Mouse (Mus musculus): ENCODE results near the gene Slx4ip. TPM values are rescaled to one million over a fixed set of nuclear protein-coding genes. Genes with fewer than 3 reads are reported as not detected.

The Slx4ip gene
- total and polyA plus RNA-seq, 2 experiments, result 0.18 to 1.8 TPM

DNA sequence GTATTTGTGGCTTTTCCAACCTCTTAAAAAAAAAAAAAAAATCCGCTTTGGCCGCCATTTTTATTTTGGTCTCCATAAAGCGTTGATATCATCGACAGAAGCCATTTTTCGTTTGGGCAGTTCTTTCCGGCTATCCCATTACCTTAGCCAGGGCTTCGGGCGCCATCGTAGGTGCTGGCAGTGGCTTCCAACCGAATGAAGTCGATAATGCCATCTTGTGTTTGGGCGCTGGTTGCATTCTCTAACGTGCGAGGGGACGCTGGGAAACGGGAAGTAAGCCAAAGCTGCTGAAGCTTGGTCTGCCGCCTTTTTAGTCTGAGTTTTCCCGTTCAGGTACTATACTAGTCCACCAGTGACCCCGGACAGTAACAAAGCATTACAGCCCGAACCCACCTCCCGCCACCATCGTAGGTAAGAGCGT, 943 bp downstream of the Slx4ip start:
- Histone ChIP-seq H3K4me3 (ENCODE audit: insufficient read depth, low read depth, low read length) (peak overlapping the region; percentile 76), H3K27me3 (ENCODE audit: control insufficient read depth, insufficient read depth, low read length) (no peaks in the 10 kb centered on the region), H3K36me3 (ENCODE audit: control insufficient read depth, insufficient read depth, low read length) (no peaks in the 10 kb centered on the region), H3K79me2 (ENCODE audit: control insufficient read depth, insufficient read depth, low read length) (no peaks in the 10 kb centered on the region; the same call in 1 of the 2 replicates), H3K27ac (replicated peaks; ENCODE audit: insufficient read depth, low read depth, low read length) (peak overlapping the region; percentile 63), H3K9ac (ENCODE audit: low read depth, low read length) (peak overlapping the region; percentile 88), H3K4me1 (ENCODE audit: control insufficient read depth, insufficient read depth, low read length) (peaks cover 15% of the 10 kb centered on the region)
- DNase-seq (ENCODE audit: extremely low read depth, low read depth, low spot score), result peak; percentile 96
- TF ChIP-seq CTCF (IDR thresholded peaks at IDR 0.05; ENCODE audit: low read depth, low read length) (no peak), POLR2A (IDR thresholded peaks at IDR 0.05; ENCODE audit: extremely low read depth, insufficient read depth, low read length) (no peak)
- under 1% methylated on average over 23 of the region's 23 CpGs for WGBS

DNA sequence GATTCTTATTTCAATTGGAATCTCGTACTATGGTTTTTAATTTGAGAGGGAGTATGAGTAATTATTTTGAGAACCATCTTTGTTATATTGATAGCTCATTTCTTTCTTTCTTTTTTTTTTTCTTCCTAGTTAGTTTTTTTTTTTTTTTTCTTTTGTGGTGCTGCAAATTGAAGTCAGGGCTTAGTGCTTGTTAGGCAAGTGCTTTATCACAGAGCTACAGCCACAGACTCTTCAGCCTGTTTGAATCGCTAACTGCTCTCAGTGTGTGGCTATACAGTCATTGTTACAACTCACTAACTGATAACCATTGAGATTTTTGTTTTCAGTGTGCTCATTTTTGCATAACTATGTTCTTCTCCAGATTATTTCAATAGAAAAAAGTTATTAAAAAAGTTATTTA, 3.5 kb downstream of the Slx4ip start:
- Histone ChIP-seq H3K79me2 (ENCODE audit: control insufficient read depth, insufficient read depth, low read length) (no peaks in the 10 kb centered on the region; the same call in 1 of the 2 replicates), H3K27ac (replicated peaks; ENCODE audit: insufficient read depth, low read depth, low read length) (no peak overlapping the region), H3K4me3 (ENCODE audit: insufficient read depth, low read depth, low read length) (no peak overlapping the region), H3K36me3 (ENCODE audit: control insufficient read depth, insufficient read depth, low read length) (no peaks in the 10 kb centered on the region), H3K9ac (ENCODE audit: low read depth, low read length) (no peak overlapping the region), H3K27me3 (ENCODE audit: control insufficient read depth, insufficient read depth, low read length) (no peaks in the 10 kb centered on the region), H3K4me1 (ENCODE audit: control insufficient read depth, insufficient read depth, low read length) (peaks cover 12% of the 10 kb centered on the region)
- TF ChIP-seq CTCF (IDR thresholded peaks at IDR 0.05; ENCODE audit: low read depth, low read length) (no peak), POLR2A (IDR thresholded peaks at IDR 0.05; ENCODE audit: extremely low read depth, insufficient read depth, low read length) (no peak)
- WGBS, result 96% methylated on average over 2 of the region's 2 CpGs
- no peak for DNase-seq (ENCODE audit: extremely low read depth, low read depth, low spot score)

DNA sequence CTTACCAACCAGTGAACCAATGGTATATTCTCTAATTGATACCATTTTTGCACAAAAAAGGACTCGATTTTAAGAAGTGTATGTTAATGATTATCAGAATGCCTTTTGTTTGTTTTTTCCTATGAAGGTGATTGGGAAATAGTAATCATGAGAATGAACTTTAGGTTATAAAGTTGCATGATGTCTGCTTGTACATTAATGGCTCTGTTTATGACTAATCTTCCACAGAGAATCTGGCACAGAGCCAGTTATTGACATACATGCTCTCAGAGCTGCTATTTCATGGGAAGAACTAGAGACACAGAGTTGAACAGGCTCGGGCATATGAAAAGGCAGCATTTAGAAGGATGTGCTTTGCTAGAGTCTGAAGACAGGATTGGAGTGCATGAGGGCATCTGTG, 5.1 kb downstream of the Slx4ip start:
- H3K79me2 ChIP-seq (ENCODE audit: control insufficient read depth, insufficient read depth, low read length), result no peaks in the 10 kb centered on the region; the same call in 1 of the 2 replicates
- no peaks in the 10 kb centered on the region for H3K27me3 ChIP-seq (ENCODE audit: control insufficient read depth, insufficient read depth, low read length)
- no peaks in the 10 kb centered on the region for H3K36me3 ChIP-seq (ENCODE audit: control insufficient read depth, insufficient read depth, low read length)
- peak; percentile 64 for DNase-seq (ENCODE audit: extremely low read depth, low read depth, low spot score)
- H3K4me1 ChIP-seq (ENCODE audit: control insufficient read depth, insufficient read depth, low read length), result peaks cover 8% of the 10 kb centered on the region
- H3K9ac ChIP-seq (ENCODE audit: low read depth, low read length), result no peak overlapping the region
- no peak overlapping the region for H3K4me3 ChIP-seq (ENCODE audit: insufficient read depth, low read depth, low read length)
- H3K27ac ChIP-seq (replicated peaks; ENCODE audit: insufficient read depth, low read depth, low read length), result no peak overlapping the region
- TF ChIP-seq POLR2A (IDR thresholded peaks at IDR 0.05; ENCODE audit: extremely low read depth, insufficient read depth, low read length), result no peak
- TF ChIP-seq CTCF (IDR thresholded peaks at IDR 0.05; ENCODE audit: low read depth, low read length), result no peak
- whole genome bisulfite sequencing, result 18% methylated on average over 2 of the region's 2 CpGs

DNA sequence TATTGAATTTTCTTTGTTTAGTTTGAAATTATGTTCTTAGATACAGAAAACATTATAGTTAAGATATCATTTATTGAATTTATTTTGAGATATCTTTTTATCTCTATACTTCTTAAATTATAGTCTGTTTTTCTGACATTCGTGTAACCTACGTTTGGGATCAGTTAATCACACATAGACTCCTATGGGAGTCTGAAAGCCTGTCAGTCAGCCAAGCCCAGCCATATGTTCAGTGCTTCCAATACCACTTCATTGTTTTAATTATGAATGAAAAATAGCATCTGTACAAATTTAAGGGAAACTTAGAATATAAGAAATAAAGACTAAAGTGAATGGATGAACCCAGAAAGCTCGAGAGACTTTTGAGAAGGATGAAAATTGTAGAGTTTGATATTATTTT, 17.6 kb downstream of the Slx4ip start:
- WGBS, result 99% methylated on average over 3 of the region's 3 CpGs

DNA sequence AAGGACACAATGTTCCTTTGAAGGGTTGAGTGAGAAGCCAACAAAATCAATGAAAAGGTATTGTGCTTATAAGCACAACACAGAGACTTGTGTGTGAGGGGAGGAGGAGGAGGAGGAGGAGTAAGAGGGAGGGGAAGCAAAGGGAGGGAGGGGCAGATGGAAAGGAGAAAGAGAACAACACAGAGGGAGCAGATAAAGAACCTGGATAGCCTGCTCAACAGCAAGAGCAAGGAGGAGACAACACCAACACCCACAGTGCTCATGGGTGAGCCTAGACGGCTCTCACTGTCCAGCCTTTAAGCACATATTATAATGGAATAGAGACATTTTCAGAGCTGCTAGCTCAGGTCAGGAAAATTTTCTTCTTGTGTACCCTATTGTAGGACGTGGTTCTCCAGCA, 18.3 kb downstream of the Slx4ip start:
- H3K4me3 ChIP-seq (ENCODE audit: insufficient read depth, low read depth, low read length), result no peak overlapping the region
- no peak for TF ChIP-seq POLR2A (IDR thresholded peaks at IDR 0.05; ENCODE audit: extremely low read depth, insufficient read depth, low read length)
- no peaks in the 10 kb centered on the region for H3K4me1 ChIP-seq (ENCODE audit: control insufficient read depth, insufficient read depth, low read length)
- WGBS, result 87% methylated on average over 2 of the region's 2 CpGs
- H3K79me2 ChIP-seq (ENCODE audit: control insufficient read depth, insufficient read depth, low read length), result peaks cover 6% of the 10 kb centered on the region; the same call in 1 of the 2 replicates
- no peaks in the 10 kb centered on the region for H3K27me3 ChIP-seq (ENCODE audit: control insufficient read depth, insufficient read depth, low read length)
- no peak for DNase-seq (ENCODE audit: extremely low read depth, low read depth, low spot score)
- H3K9ac ChIP-seq (ENCODE audit: low read depth, low read length), result no peak overlapping the region
- H3K27ac ChIP-seq (replicated peaks; ENCODE audit: insufficient read depth, low read depth, low read length), result no peak overlapping the region
- no peaks in the 10 kb centered on the region; the same call in 1 of the 2 replicates for H3K36me3 ChIP-seq (ENCODE audit: control insufficient read depth, insufficient read depth, low read length)

More for the DNA sequence above, 17.6 kb downstream of the Slx4ip start:
- Histone ChIP-seq H3K9ac (ENCODE audit: low read depth, low read length) (no peak overlapping the region), H3K4me1 (ENCODE audit: control insufficient read depth, insufficient read depth, low read length) (no peaks in the 10 kb centered on the region), H3K4me3 (ENCODE audit: insufficient read depth, low read depth, low read length) (no peak overlapping the region), H3K79me2 (ENCODE audit: control insufficient read depth, insufficient read depth, low read length) (peaks cover 6% of the 10 kb centered on the region; the same call in 1 of the 2 replicates), H3K27ac (replicated peaks; ENCODE audit: insufficient read depth, low read depth, low read length) (no peak overlapping the region), H3K27me3 (ENCODE audit: control insufficient read depth, insufficient read depth, low read length) (no peaks in the 10 kb centered on the region), H3K36me3 (ENCODE audit: control insufficient read depth, insufficient read depth, low read length) (no peaks in the 10 kb centered on the region; the same call in 1 of the 2 replicates)
- DNase-seq (ENCODE audit: extremely low read depth, low read depth, low spot score), result no peak
- no peak for TF ChIP-seq CTCF (IDR thresholded peaks at IDR 0.05; ENCODE audit: low read depth, low read length)
- TF ChIP-seq POLR2A (IDR thresholded peaks at IDR 0.05; ENCODE audit: extremely low read depth, insufficient read depth, low read length), result no peak

DNA sequence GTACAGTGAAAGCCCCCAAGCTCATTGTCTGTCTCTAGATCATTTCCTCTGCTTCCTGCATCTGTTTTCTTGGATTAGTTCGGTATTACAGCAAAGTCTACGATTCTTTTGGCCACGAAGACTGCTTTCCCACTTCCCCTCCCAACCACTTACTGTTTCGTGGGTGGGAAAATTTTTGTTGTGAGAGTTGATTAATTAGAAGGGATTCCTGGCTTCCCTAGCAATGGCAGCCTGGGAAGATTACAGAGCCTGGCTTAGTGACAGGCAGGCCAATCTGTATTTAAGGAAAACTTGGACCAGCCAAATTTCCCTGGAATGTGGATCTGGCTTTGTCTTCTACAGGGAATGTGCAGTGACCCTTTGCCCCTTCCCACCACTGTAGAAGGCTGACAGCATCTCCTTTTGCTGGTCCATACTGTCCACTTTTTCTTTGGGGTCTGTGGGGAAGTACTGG, 21.0 kb downstream of the Slx4ip start:
- no peaks in the 10 kb centered on the region for H3K27me3 ChIP-seq (ENCODE audit: control insufficient read depth, insufficient read depth, low read length)
- H3K36me3 ChIP-seq (ENCODE audit: control insufficient read depth, insufficient read depth, low read length), result no peaks in the 10 kb centered on the region
- 73% methylated on average over 4 of the region's 4 CpGs for WGBS

More for the DNA sequence above, 21.0 kb downstream of the Slx4ip start:
- DNase-seq (ENCODE audit: extremely low read depth, low read depth, low spot score), result no peak
- TF ChIP-seq POLR2A (IDR thresholded peaks at IDR 0.05; ENCODE audit: extremely low read depth, insufficient read depth, low read length) (no peak), CTCF (IDR thresholded peaks at IDR 0.05; ENCODE audit: low read depth, low read length) (no peak)
- H3K4me3 ChIP-seq (ENCODE audit: insufficient read depth, low read depth, low read length), result no peak overlapping the region
- no peak overlapping the region for H3K27ac ChIP-seq (replicated peaks; ENCODE audit: insufficient read depth, low read depth, low read length)
- no peaks in the 10 kb centered on the region for H3K4me1 ChIP-seq (ENCODE audit: control insufficient read depth, insufficient read depth, low read length)
- H3K79me2 ChIP-seq (ENCODE audit: control insufficient read depth, insufficient read depth, low read length), result peaks cover 3% of the 10 kb centered on the region; the same call in 1 of the 2 replicates
- no peak overlapping the region for H3K9ac ChIP-seq (ENCODE audit: low read depth, low read length)

Measured in liver, adult 2 months (tissue).